Mouse (Mus musculus) testis, postnatal 14 days (tissue): Measurements from ENCODE around the gene Haao.

Source experiments
- DNase-seq: peaks from one replicate; pipeline ENCODE4 v3.0.0; 2021; ENCODE audit warnings: low spot score

Gene Haao

DNA sequence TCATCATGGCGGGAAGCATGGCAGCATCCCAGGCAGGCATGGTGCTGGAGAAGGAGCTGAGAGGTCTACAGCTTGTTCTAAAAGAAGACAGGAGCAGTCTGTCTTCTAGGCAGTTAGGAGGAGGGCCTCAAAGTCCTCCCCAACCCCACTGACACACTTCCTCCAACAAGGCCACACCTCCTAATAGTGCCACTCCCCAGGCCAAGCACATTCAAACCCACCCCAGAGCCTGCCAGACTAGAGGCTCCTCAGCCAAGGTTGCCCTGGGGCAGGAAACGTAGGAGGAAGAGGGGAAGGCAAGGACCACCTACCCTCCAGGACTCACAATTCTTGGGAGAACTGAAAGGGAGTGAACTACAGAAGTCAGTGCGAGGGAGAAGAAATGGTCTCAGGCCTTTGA lies at the start of gene Haao:
TSS of gene Haao (minus strand) at position 149 of the 400 bp plus-strand sequence.
- no peak for DNase-seq

DNA sequence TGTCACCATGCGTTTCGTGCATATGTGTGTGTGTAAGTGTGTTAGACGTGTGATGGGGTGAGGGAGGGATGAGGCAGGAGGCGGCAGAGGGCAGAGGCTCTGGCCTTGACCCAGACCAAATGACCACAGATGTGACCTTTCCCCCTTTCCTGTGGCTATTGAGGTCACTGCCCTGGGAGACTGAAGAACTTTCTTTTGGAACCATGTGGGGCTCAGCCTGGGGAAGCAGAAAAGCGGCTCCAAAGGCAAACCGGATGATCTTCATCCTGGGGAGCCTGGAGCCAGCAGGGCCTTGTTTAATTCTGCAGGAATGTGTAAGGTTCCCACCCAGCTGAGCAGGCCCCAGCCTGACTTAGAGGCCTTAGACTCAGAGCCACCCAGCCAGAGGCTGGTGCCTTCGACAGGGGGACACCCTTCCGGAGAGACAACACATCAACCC lies 49.6 kb upstream of the Haao start:
- no peak for DNase-seq

DNA sequence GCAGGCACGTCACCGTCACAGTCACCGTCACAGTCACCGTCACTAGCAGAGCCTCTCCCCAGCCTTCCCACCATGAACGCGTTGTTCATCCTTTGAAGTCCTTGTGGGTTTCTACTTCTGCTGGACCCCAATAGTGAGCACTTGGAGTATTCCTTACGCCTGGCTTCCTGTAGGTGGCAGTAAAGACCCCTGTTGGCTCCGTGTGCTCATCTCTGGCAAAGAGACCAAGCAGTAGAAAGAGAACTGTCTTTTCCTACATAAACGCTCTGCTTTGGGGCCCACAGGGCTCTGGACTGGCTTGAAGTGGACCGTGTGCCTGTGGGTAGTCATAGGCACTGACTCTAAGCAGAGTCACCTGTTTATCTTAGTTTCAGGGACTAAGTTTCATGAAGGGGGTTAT lies 49.0 kb upstream of the Haao start:
- DNase-seq, result no peak

DNA sequence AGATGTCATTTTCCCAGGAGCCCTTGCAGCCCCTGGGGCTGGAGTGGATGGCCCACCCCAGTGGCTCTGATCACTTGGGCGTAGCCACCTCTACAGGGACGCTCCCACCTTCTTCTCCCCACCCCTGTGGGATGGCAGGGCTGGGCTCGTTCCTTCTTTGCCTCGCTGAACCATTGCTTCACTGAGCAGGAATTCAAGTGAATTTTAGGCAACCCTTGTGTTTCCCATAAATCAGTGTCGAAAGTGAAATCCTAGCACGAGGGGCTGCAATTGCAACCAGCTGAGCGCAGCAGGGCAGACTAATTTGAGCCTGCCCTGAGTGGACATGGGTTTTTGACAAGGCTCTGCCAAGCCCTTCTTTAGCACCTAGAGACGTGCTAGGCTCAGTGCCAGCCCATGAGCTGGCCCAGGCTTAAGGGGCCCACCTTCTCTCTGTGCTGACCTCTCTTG lies 47.6 kb upstream of the Haao start:
- DNase-seq, result no peak

DNA sequence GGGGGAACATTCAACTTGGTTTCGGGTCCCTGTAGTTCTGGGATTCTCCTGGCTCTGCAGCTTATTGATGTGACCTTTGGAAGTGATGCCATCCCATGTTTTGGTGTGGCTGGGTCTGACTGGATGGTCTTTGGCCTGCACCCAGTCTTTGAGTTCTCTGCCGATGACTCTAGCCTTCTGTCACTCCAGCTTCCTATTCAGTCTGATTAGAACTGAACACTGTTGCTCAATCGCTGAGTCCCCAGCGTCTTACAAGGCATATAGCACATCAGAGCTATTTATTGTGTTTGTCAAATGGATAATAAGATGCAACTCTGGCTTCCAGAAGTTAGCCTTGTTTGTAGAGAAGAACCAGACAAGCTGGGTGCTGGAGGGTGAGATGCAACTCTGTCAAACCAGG lies 45.4 kb upstream of the Haao start:
- DNase-seq, result no peak

DNA sequence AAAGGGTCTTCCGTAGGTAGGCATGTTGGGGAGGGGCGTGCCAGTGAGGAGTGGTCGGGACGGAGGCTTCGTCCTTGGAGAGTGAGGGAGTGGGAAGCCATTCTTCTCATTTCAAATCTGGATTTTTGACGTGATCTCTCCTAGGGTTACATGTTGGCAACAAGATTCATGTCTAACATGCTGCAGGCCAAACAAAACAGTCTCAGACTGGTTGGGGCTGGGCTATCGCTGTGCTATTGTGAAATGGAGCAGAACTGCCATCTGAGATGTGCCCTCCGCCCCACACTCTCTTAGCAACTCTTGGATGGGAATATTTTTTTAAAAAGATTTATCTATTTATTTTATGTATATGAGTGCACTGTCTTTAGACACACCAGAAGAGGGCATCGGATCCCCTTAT lies 44.1 kb upstream of the Haao start:
- no peak for DNase-seq

DNA sequence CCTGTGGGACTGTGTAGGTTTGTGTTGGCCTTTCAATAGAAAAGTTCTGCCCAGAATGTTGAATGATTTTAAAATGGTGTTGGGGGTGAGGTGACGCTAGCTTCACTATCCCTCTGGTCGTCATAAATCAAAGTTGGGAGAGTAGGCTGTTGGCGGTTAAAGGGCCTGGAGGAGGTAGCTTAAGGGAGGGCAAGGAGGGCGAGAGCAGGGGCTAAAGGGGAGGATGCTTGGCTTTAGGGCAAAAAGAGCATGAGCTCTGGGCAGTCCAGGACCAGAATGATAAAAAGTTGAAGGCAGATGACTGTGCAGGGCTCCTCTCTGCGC lies 42.6 kb upstream of the Haao start:
- DNase-seq, result no peak

DNA sequence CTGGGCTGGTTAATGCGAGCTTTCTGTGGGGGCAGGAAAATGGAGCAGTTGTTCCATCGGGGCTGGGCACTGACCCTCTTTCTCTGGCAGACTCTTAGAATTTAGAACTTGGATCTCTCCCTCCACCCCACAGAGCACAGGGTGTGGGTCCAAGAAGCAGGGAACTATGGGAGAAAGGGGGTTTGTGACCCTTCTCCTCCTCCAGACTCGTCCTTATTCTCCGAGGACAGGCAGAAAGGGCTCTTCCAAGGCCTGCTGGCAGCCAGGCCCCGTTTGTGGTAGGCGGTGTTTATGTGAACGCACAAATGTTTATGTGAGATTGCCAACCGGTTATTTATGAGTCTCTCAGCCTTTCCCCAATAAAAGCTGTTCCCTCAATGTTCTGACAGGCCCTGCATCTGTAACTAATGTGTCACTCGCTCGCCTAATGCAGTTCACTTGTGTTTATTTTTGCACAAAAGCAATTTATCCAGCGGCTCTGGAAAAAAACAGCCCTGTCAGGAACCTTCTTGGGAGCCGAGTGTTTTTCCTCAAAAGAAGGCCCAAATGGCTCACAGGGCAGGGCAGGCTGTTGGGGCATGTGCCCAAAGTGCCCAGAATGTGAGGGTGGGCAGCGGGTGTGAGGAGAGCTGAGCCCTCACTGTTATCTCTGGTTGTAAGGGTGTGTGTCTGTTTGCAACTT lies 42.1 kb upstream of the Haao start:
- DNase-seq, result no peak

DNA sequence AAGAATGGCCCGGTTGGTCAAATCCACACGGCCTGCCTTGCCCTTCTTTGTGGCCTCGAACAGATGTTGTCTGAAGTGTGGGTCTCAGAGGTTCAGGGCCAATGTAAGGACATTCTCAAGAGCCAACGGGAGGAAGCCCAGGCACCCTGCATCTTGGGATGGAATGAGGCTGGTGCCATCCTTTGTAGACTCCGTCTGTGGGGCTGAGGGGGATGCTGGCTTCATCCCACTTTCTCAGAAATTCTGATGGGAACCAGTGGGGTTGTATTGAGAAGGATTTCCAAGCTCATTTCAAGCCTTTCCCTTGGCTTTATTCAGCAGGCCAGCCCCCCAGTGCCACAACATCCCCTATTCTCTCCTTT lies 41.5 kb upstream of the Haao start:
- no peak for DNase-seq

DNA sequence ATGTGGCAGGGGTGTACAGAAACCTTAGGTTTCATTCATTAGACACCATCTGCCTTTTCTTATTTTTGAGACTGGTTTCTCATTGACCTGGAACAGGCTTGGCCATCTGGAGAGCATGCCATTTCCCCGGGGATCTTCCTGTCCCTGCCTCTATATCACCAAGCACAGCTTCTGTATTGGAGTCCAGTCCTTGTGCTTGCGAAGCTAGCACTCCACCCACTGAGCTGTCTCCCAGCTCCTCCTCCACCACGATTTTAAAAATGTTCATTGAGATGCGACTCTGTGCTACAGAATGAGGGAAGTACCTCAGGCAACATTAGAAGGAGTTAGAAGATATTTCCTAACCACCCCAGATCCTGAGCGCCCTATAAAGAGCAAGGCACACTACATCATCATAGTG lies 39.5 kb upstream of the Haao start:
- DNase-seq, result no peak

DNA sequence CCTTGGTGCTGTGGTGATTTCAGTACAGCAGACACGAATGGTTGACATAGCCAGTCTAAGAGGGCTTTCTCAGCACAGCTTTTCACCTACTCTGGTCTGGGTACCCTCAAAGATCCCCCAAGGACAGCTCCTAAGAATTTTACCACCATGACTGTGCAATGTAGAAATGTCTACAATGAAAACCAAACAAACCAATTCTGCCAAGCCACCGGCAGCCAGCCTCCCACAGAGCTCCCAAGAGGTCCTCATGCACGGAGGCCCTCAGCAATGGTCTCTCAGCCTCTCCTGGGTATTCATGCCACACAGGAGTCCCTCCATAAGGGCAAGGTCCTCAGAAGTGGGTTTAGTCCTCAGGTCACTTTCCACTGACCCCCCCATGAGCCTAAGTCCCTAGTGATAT lies 38.6 kb upstream of the Haao start:
- no peak for DNase-seq

DNA sequence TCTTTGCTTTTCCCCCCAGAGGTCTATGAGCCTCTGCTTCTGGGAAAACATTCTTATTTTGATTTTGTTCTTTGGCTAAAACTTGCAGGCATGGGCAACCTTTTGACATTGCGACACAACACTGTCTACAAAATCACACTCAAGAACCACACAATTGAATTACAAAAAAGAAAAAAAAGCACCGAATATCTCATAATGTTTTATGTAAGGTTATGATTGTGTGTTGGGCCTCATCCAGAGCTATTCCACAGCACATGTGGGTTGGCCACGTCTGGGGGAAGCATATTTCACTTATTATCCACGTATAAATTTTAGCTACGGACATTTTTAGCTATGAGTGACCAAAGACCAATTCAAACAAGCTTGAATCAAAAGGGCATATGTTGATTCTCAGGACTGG lies 38.0 kb upstream of the Haao start:
- DNase-seq, result no peak

DNA sequence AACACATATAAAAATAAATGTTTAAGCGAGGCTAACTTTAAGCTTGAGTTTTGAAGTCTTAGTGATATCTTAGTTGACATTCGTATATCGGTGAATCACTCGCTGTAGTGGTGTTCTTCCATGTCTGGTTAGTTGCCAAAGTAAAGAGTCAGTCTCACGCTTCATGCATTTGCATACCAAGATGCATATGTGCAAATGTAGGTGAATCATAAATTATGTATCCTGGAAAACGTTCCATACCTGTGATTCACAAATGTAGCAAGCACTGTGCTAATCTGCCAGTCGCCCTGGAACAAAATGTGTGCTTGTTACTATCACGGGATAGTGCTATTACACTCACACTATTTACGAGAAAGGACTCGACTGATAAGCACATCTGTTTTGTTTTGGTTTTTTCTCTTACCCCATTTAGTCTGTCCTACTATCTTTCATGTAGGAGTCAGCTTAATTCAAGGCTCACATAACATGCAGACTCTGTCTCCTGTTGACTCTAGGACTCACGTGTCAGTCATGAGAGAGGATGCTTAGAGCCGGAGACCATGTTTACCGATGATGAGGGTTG lies 37.3 kb upstream of the Haao start:
- DNase-seq, result no peak

DNA sequence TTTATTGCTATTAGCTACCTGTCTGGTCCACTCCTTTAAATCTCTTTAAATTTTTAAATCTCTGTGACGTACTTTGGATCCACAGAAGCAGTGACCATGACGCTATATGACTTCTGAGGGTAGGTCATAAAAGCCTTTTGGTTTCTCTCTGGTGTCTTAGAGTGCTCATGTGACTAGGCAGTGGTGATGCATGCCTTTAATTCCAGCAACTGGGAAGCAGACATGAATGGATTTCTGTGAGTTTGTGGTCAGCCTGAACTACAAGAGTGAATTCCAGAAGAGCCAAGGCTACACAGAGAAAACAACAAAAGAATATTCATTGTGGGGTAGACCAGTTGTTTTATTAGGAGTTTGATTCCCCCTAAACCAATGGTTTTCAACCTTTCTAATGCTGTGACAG lies 35.0 kb upstream of the Haao start:
- no peak for DNase-seq

DNA sequence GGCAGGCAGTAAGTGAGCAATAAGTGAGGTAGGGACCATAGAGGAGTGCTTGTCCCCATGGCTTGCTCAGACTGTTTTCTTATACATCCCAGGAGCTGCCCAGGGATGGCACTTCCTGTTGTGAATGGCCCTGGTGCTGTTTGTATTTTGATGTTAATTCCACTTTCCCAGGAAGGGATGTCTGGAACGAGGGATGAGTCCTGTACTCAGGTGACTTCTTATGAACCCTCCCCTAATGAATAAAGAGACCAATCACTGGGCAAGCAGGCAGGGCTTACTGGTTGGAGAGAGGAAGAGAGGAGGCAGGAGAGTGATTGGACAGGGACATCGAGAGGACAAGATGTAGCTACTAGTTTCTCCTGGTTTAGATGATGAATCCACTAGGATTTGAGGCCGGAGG lies 33.3 kb upstream of the Haao start:
- no peak for DNase-seq

DNA sequence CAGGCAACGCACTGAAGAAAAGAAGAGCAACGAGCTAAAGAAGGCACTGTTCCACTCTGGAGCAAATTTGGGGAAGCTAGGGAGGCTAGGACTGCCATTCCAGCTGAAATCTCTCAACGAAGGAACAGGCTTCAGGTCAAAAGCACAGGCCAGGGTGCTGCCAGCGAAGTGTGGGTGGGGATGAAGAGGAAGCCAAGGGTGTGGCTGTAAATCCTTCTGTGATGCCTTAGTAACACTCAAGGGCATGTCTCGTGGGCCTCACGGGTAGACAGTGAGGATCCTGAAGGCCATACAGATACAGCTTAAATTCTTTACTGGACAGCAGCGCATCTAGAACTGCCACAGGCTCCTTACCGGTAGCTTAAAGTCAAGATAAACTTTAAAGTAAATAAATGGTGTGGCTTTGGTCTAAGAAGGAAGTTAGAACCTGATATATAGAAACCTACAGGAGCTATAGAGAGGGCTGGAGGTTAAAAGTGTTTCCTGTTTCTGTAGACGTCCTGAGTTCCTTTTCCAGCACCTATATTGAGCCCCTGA lies 32.5 kb upstream of the Haao start:
- DNase-seq, result no peak

DNA sequence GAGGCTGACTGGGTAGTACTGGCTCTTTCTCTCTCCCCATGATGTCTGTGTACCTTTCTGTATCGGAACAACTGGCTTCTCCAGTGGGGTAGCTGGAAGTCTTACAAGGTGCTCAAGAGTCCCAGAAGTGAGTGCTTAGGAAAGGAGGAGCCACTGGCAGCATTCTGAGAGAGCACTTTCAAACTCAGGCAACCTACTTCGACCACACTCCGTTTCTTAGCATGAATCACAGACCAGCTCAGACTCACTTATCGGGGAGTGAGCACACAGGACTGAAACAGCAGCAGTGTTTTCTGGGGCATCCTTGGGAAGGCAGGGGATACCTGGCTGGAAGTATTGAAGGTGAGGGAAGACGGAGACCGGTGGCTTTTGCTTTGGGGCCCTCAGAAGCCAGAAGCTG lies 31.9 kb upstream of the Haao start:
- DNase-seq, result no peak

DNA sequence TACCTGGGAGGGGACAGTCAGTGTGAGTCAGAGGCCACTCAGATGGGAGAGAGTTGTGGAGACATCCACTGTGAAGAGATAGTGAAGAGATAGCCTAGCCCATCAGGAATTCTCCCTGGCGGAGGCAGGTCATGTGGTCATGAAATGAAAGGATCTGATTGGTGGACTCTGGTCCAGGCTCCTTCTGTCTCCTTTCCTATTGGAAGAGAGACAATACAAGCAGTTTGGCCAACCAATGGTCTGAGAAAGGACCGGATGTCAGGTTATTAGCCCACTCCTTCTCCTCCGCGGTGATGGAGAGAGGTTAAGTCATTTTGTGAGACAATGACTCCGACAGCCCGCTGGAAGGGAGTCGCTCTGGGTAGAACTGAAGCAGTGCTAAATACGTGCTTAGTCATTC lies 26.8 kb upstream of the Haao start:
- DNase-seq, result peak; percentile 81

DNA sequence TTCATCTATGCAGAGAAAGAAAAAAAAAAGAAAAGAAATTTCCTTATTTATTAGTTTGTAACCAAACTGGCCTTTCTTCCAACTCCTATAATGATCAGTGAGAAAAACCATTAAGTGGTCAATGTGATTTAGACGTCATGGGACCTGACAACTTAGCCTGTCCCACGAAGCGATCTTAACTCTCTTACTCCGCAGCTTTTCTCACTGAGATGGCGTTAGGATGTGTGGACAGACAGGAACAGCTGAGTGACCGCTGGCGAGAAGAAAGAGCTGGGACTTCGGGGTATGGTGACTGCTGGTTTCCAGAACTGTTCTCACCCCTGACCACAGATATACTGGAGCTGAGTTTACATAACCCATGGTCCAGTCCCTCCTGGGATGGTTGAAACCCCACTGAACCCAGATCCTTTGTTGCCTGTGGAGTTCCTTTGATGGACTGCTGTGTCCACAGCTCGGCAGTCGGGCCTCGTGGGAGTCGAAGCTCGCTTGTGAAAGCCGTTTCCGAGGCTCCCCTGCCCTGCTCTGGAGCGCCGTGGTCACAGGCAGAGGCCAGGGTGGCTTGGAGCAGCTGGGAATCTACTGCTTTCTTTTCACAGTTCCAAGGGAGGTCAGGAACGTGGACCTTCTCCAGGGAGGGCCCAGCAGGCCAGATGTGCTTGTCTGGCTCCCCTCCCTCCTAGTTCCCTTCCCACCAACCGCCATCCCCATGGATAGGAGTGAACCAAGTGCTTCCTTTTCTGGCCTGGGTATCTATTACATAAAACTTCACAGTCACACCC lies 25.8 kb upstream of the Haao start:
- peak; percentile 66 for DNase-seq

DNA sequence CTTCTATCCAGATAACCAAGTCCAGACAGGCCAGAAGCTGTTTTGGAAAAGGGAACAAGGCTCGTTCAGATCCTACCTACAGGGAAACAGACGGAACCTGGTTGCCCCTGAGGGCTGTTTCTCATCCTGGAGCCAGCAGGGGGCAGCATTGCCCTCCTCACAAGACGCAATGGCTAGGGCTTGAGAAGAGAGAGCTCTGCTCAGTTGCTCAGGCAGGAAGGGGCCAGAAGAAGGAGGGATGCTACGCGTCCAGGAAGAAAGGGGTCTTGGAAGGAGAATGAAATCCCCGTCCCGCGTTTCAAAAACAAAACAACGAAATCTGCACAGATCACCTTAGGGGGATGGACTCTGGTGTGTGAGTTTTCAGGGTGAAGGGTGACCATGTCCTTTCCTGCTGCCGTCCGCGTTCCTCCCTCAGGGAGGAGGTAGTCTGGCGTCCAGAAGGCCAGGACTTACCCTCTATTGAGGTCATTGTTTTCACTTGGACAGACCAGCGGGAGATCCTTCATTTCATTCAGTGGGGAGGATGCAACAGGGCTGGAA lies 25.1 kb upstream of the Haao start:
- DNase-seq, result peak; percentile 74

DNA sequence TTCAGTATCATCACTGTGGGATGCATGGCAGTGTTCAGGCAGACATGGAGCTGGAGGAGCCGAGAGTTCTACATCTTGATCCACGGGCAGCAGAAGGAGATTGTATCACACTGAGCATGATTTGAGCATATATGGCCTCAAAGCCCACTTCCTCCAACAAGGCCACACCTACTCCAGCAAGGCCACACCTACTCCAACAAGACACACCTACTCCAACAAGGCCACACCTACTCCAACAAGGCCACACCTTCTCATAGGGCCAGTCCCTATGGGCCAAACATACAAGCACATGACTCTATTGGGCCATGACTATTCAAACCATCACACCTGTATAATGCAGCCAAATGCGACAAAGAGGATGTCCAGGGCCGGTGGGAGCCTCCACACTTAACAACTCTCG lies 23.6 kb upstream of the Haao start:
- no peak for DNase-seq

DNA sequence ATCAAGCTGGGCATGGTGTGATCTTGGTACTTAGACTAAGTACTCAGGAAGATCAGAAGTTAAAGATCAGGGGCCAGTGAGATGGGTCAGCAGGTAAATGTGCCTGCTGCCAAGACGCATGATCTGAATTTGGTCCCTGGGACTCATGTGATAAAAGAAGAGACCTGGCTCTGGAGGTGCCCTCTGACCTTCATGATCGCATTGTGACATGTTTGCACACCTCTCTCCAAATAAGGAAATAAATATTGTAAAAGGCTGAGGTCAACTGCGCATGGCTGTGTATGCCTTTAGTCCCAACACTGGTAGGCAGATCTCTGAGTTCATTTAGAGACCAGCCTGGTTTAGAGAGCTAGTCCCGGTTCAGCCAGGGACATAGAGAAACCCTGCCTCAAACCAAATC lies 22.6 kb upstream of the Haao start:
- DNase-seq, result no peak

DNA sequence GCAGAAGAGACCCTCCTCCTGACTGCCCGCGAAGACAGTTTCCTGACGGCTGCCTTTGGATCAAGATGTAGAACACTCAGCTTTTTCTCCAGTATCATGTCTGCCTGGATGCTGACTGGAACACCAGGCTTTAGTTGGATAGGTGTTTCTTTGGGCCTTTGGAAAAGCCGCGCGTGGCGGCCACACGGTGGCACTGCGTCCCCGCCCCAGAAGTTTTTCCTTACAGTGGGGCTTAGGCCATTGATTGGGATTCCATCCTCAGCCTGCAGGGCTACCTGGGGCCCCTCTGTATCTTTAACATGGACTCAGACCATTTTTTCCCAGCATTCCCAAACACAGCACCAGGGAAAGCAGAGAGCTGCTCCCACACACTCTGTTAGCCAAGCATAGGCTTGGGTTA lies 18.8 kb upstream of the Haao start:
- no peak for DNase-seq
